Mouse (Mus musculus): ENCODE measurements around the gene Ttc39b. TPM values are rescaled to one million over a fixed set of nuclear protein-coding genes. Genes with fewer than 3 reads are reported as not detected.

The Ttc39b gene
- polyA plus RNA-seq, 1 experiment from 2014 or later, result 2.1 TPM

DNA sequence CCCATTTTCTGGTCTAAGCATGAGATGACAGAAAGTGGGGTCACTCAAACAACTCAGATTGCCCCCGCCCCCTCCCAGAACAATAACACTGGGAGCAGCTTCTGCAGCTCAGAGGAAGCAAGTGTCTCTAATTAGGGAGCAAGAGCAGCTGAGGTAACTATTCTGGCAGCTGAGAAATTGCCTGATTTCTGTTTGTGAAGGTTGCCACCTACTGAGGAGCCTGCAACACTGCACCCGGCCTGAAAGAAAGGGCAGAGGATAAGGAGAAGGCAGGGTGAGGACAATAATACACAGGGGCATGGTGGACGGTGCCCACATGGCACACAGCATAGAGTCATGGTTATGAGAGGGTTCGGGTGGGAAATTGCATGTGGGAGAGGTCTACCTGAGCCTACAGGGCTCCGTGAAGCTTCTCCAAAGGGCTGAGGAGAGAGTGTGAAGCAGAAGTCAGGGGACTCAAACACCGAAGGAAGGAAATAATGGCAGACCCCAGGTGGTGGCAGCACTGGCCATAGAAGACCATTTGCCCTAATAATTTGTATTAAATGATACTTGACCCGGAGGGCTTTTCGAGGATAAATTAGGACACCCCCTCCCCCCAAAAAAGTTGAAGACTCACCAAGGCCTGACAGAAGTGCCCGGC is 140.6 kb downstream of the Ttc39b start:
- 39% methylated on average over 9 of the region's 9 CpGs for WGBS
- peak; percentile 59 for ATAC-seq
- H3K27ac ChIP-seq, result no peak overlapping the region
- no peaks in the 10 kb centered on the region for H3K27me3 ChIP-seq (replicated peaks)
- H3K9ac ChIP-seq, result no peak overlapping the region
- no peaks in the 10 kb centered on the region for H3K4me1 ChIP-seq (replicated peaks)
- no peak overlapping the region for H3K4me3 ChIP-seq (replicated peaks)
- H3K9me3 ChIP-seq, result no peaks in the 10 kb centered on the region
- H3K4me2 ChIP-seq (replicated peaks), result no peak overlapping the region
- no peaks in the 10 kb centered on the region for H3K36me3 ChIP-seq

- no peak overlapping the region for H3K4me2 ChIP-seq (replicated peaks)
- no peak overlapping the region for H3K4me3 ChIP-seq (replicated peaks)
- H3K27me3 ChIP-seq (replicated peaks), result no peaks in the 10 kb centered on the region
- no peak overlapping the region for H3K27ac ChIP-seq
- H3K9me3 ChIP-seq, result no peaks in the 10 kb centered on the region
- 63% methylated on average over 8 of the region's 8 CpGs for WGBS
- H3K36me3 ChIP-seq, result no peaks in the 10 kb centered on the region
- H3K4me1 ChIP-seq (replicated peaks), result no peaks in the 10 kb centered on the region
- no peak overlapping the region for H3K9ac ChIP-seq
- no peak for ATAC-seq
Measured at GRCm38 (mm10) chr4:83182178-83183068, 141.6 kb downstream of the Ttc39b start.

GRCm38 (mm10) chr4:83177471-83177870 is 146.6 kb downstream of the Ttc39b start:
- Histone ChIP-seq H3K4me2 (replicated peaks) (no peak overlapping the region), H3K27me3 (replicated peaks) (no peaks in the 10 kb centered on the region), H3K4me3 (replicated peaks) (no peak overlapping the region), H3K9ac (no peak overlapping the region), H3K4me1 (replicated peaks) (no peaks in the 10 kb centered on the region), H3K27ac (no peak overlapping the region), H3K9me3 (no peaks in the 10 kb centered on the region), H3K36me3 (no peaks in the 10 kb centered on the region)
- WGBS, result 84% methylated on average over 2 of the region's 2 CpGs
- no peak for ATAC-seq

DNA sequence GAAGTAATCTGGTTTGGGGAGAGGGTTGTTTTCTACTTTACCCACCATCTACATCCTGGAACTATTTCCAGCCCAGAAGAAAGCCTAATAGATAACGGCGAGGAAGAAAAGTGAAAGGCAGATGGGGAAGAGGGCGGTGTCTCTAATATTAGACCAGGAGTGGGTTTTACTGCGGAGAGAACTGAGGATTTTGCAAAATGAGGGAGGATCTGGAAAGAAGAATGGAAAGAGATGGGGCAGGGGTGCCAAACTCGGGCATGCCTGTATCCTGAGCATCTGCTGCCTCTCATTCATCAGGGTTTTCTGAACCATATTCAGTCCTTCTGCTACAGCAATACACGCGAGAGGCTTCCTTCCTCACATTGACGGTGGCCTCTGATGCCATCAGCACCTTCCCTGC is 149.1 kb downstream of the Ttc39b start:
- no peak for ATAC-seq
- H3K27ac ChIP-seq, result no peak overlapping the region
- H3K9ac ChIP-seq, result no peak overlapping the region
- no peaks in the 10 kb centered on the region for H3K4me1 ChIP-seq (replicated peaks)
- 86% methylated on average over 8 of the region's 8 CpGs for WGBS
- no peaks in the 10 kb centered on the region for H3K9me3 ChIP-seq
- H3K36me3 ChIP-seq, result no peaks in the 10 kb centered on the region
- no peak overlapping the region for H3K4me2 ChIP-seq (replicated peaks)
- no peaks in the 10 kb centered on the region for H3K27me3 ChIP-seq (replicated peaks)
- no peak overlapping the region for H3K4me3 ChIP-seq (replicated peaks)

DNA sequence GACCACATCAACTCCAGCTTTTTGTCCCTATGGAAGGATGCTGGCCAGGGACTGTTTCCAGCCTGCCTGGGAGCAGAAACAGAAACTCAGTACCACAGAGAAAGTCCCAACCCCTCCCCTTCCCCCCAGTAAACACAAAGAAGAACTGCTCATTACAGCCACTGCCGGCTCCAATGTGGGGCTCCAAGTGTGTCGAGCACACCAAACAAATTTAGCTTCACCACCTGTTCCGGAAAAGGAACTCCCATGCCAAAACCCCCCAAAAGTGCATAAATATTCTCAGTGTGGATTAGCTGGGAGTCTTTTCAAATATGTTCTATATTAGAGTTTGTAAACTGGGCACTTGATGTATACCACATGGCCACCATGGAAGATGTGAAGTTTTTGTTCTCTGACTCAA is 151.8 kb downstream of the Ttc39b start:
- no peak overlapping the region for H3K4me3 ChIP-seq (replicated peaks)
- no peak overlapping the region for H3K9ac ChIP-seq
- H3K4me2 ChIP-seq (replicated peaks), result no peak overlapping the region
- H3K36me3 ChIP-seq, result no peaks in the 10 kb centered on the region
- no peaks in the 10 kb centered on the region for H3K4me1 ChIP-seq (replicated peaks)
- ATAC-seq, result no peak
- no peaks in the 10 kb centered on the region for H3K27me3 ChIP-seq (replicated peaks)
- H3K27ac ChIP-seq, result no peak overlapping the region
- no peaks in the 10 kb centered on the region for H3K9me3 ChIP-seq
- WGBS, result 43% methylated on average over 3 of the region's 3 CpGs

DNA sequence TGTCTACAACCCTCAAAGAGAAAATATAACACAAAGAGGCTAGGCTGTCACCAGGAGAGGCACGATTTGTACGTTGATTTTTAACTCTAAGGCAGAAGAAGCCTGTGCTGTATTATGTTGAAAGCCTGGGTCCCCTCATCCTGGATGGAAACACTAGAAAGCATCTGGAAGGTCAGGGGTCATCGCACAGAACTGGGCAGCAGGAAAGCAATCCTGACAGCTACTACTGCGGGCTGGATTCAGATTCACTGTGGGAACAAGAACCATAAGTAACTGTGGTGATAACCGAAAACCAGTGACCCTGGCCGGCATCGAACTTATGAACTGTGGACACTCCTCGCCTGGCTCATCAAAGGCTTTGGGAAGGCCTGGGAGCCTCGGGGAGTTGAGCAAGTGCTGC is 153.3 kb downstream of the Ttc39b start:
- Histone ChIP-seq H3K9me3 (no peaks in the 10 kb centered on the region), H3K4me2 (replicated peaks) (no peak overlapping the region), H3K36me3 (no peaks in the 10 kb centered on the region), H3K4me3 (replicated peaks) (no peak overlapping the region), H3K9ac (no peak overlapping the region), H3K27ac (no peak overlapping the region), H3K27me3 (replicated peaks) (no peaks in the 10 kb centered on the region), H3K4me1 (replicated peaks) (no peaks in the 10 kb centered on the region)
- ATAC-seq, result no peak
- 63% methylated on average over 9 of the region's 9 CpGs for WGBS

Other genes with a start within 250 kb of the Ttc39b start
- gene Snapc3, start 93.5 kb upstream of the Ttc39b start, polyA plus RNA-seq (2015; fragmentation: Nextera tagmentation; extraction: Ambion mirVana), result 29.6 and 31.4 TPM in 2 replicates
- 78.5 and 94.9 TPM in 2 replicates for gene Psip1, start 162.2 kb upstream of the Ttc39b start, polyA plus RNA-seq (2015; fragmentation: Nextera tagmentation; extraction: Ambion mirVana)
- gene Ccdc171, start 201.3 kb upstream of the Ttc39b start, polyA plus RNA-seq (2015; fragmentation: Nextera tagmentation; extraction: Ambion mirVana), result 2.4 and 3.0 TPM in 2 replicates

All from intestine, embryonic 15.5 days (tissue).